Mouse (Mus musculus) spleen, adult 2 months (tissue): ENCODE data around the gene Ptprk.

Experiments
- CTCF ChIP-seq: fragments of 200-500 bp; IDR thresholded peaks from 2 replicates; pipeline ENCODE4 v1.5.1; 2011; ENCODE audit warnings: mild to moderate bottlenecking, inconsistent platforms; ENCODE audit not compliant: insufficient read depth, insufficient read length, insufficient replicate concordance; ENCODE audit errors: extremely low read depth
- POLR2A ChIP-seq: fragments of 200-500 bp; IDR thresholded peaks from 2 replicates; pipeline ENCODE4 v1.6.1; 2011; ENCODE audit warnings: low read depth, low read length, inconsistent platforms

DNA sequence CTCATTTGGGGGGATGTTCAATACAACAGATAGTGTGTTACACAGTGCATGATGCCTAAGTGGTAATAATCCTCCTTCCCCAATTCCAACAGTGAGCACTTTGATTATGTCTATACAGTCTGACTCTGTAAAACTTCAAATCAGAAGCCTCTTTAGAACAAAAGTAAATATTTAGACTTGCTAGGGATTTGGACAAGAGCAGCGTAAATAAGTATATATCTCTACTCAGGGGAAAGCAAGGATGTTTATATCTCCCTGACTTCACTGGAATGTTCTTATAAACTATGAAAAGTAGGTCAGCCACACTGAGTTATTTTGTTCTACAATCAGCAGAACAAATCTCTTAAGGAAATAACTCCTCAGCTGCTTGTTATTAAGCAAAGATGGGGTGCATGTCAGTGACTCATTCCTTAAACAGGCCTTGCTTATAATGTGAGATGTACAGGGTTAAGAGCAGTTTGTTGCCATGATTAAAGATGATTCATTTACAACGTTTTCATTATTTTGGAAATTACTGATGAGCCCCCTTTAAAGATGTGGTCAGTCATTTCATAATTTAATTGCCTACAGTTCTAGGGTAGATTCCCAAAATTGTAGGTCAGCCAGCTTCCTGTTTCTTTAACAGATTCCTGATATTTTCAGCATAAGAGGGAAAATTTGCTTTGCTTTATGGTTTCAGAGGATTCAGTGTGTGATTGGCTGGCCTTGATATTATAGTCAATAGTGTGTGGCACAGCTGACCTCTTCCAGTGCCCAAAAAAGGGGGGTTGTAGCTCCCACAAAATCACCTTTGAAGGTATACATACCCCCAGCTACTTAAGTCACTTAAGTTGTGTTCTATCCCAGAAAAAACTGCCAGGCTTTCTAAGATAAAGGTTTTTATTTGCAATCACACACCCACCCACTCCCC is 321.2 kb downstream of the Ptprk start:
- TF ChIP-seq CTCF, result no peak
- no peak for TF ChIP-seq POLR2A
